Mouse (Mus musculus) limb, embryonic 10.5 days (tissue): ENCODE results near the gene Fgfrl1. TPM values are rescaled to one million over a fixed set of nuclear protein-coding genes. Genes with fewer than 3 reads are reported as not detected.

Experiments used
- DNase-seq: peaks from one replicate; pipeline ENCODE4 v3.0.0-alpha.2; 2017; ENCODE audit warnings: low spot score
- H3K27ac ChIP-seq: fragments of 300-500 bp; sonication (generic); 2 replicates; pipeline ENCODE4 v1.5.1; 2016; ENCODE audit warnings: mild to moderate bottlenecking
- H3K27me3 ChIP-seq: fragments of 300-500 bp; sonication (generic); 2 replicates; pipeline ENCODE4 v1.6.1; 2016; ENCODE audit warnings: low read depth, mild to moderate bottlenecking; ENCODE audit not compliant: poor library complexity, severe bottlenecking
- H3K36me3 ChIP-seq: fragments of 300-500 bp; sonication (generic); 2 replicates; pipeline ENCODE4 v1.6.1; 2016; ENCODE audit warnings: mild to moderate bottlenecking, moderate library complexity
- H3K4me1 ChIP-seq: fragments of 300-500 bp; sonication (generic); 2 replicates; pipeline ENCODE4 v1.6.1; 2016
- H3K4me3 ChIP-seq: fragments of 300-500 bp; sonication (generic); 2 replicates; pipeline ENCODE4 v1.5.1; 2016; ENCODE audit warnings: mild to moderate bottlenecking, moderate library complexity
- H3K9me3 ChIP-seq: fragments of 300-500 bp; sonication (generic); replicated peaks from 2 replicates; pipeline ENCODE4 v1.6.1; 2016; ENCODE audit warnings: mild to moderate bottlenecking
- WGBS: fragments of 180-500 bp; shearing (Covaris S2); methylation state at CpG from one replicate; pipeline ENCODE4 v1.1.7; 2016; 5-methylcytosine and 5-hydroxymethylcytosine counted together
- polyA plus RNA-seq: library from polyadenylated mRNA; unstranded; fragments of >200 nt; fragmentation: Nextera tagmentation; extraction: Ambion mirVana; gene quantifications from 2 replicates; pipeline ENCODE4 v1.2.1, GENCODE M21; 2016

Fgfrl1 gene
- 35.9 and 43.1 TPM in 2 replicates for polyA plus RNA-seq

- Histone ChIP-seq H3K36me3 (peaks cover 17% of the 10 kb centered on the region), H3K9me3 (no peaks in the 10 kb centered on the region), H3K27me3 (peaks cover 18% of the 10 kb centered on the region), H3K27ac (no peak within 1 kb of the TSS; the same call in 1 of the 2 replicates), H3K4me3 (peak within 1 kb of the TSS; percentile 88), H3K4me1 (peaks cover 47% of the 10 kb centered on the region)
- DNase-seq = peak; percentile 84
- WGBS = 4% methylated on average over 18 of the region's 18 CpGs
Measured at GRCm38 (mm10) chr5:108692271-108692670, at the start of gene Fgfrl1. Gene Fgfrl1, plus strand, starts transcription at chr5:108692382.

GRCm38 (mm10) chr5:108643674-108644073, 48.5 kb upstream of the Fgfrl1 start:
- 88% methylated on average over 2 of the region's 2 CpGs for WGBS
- H3K36me3 ChIP-seq = peaks cover 41% of the 10 kb centered on the region

GRCm38 (mm10) chr5:108645651-108646342, 46.4 kb upstream of the Fgfrl1 start:
- Histone ChIP-seq H3K9me3 (no peaks in the 10 kb centered on the region), H3K27ac (no peak overlapping the region), H3K4me1 (no peaks in the 10 kb centered on the region), H3K36me3 (peaks cover 62% of the 10 kb centered on the region), H3K4me3 (no peak overlapping the region), H3K27me3 (no peaks in the 10 kb centered on the region)
- WGBS = 90% methylated on average over 9 of the region's 9 CpGs
- peak; percentile 19 for DNase-seq

More at GRCm38 (mm10) chr5:108643674-108644073, 48.5 kb upstream of the Fgfrl1 start:
- Histone ChIP-seq H3K27ac (no peak overlapping the region), H3K27me3 (no peaks in the 10 kb centered on the region), H3K4me3 (no peak overlapping the region), H3K9me3 (no peaks in the 10 kb centered on the region), H3K4me1 (no peaks in the 10 kb centered on the region)
- DNase-seq = no peak

- Histone ChIP-seq H3K27me3 (no peaks in the 10 kb centered on the region), H3K9me3 (no peaks in the 10 kb centered on the region), H3K27ac (no peak overlapping the region), H3K36me3 (peaks cover 64% of the 10 kb centered on the region), H3K4me1 (no peaks in the 10 kb centered on the region), H3K4me3 (no peak overlapping the region)
- WGBS = 94% methylated on average over 3 of the region's 3 CpGs
- peak; percentile 13 for DNase-seq
Measured at GRCm38 (mm10) chr5:108646343-108646660, 45.9 kb upstream of the Fgfrl1 start.

- Histone ChIP-seq H3K36me3 (peaks cover 71% of the 10 kb centered on the region), H3K4me3 (no peak overlapping the region), H3K9me3 (no peaks in the 10 kb centered on the region), H3K27me3 (no peaks in the 10 kb centered on the region), H3K27ac (no peak overlapping the region), H3K4me1 (no peaks in the 10 kb centered on the region)
- DNase-seq = peak; percentile 19
- 91% methylated on average over 2 of the region's 2 CpGs for WGBS
Measured at GRCm38 (mm10) chr5:108647311-108647710, 44.9 kb upstream of the Fgfrl1 start.

GRCm38 (mm10) chr5:108647820-108648465, 44.2 kb upstream of the Fgfrl1 start:
- Histone ChIP-seq H3K27me3 (no peaks in the 10 kb centered on the region), H3K27ac (no peak overlapping the region), H3K4me1 (no peaks in the 10 kb centered on the region), H3K4me3 (no peak overlapping the region), H3K36me3 (peaks cover 78% of the 10 kb centered on the region), H3K9me3 (no peaks in the 10 kb centered on the region)
- peak; percentile 15 for DNase-seq
- 89% methylated on average over 2 of the region's 2 CpGs for WGBS

GRCm38 (mm10) chr5:108648937-108649576, 43.1 kb upstream of the Fgfrl1 start:
- Histone ChIP-seq H3K27ac (no peak overlapping the region), H3K4me3 (no peak overlapping the region), H3K36me3 (peaks cover 88% of the 10 kb centered on the region), H3K4me1 (no peaks in the 10 kb centered on the region), H3K27me3 (no peaks in the 10 kb centered on the region), H3K9me3 (no peaks in the 10 kb centered on the region)
- 89% methylated on average over 11 of the region's 11 CpGs for WGBS
- DNase-seq = peak; percentile 18

GRCm38 (mm10) chr5:108650341-108650740, 41.8 kb upstream of the Fgfrl1 start:
- no peak for DNase-seq

GRCm38 (mm10) chr5:108651136-108651720, 41.0 kb upstream of the Fgfrl1 start:
- DNase-seq = no peak
- WGBS = 85% methylated on average over 5 of the region's 5 CpGs
- no peaks in the 10 kb centered on the region for H3K4me1 ChIP-seq
- no peaks in the 10 kb centered on the region for H3K9me3 ChIP-seq
- peaks cover 94% of the 10 kb centered on the region for H3K36me3 ChIP-seq
- H3K27me3 ChIP-seq = no peaks in the 10 kb centered on the region
- no peak overlapping the region for H3K27ac ChIP-seq
- H3K4me3 ChIP-seq = no peak overlapping the region

More at GRCm38 (mm10) chr5:108650341-108650740, 41.8 kb upstream of the Fgfrl1 start:
- Histone ChIP-seq H3K27ac (no peak overlapping the region), H3K27me3 (no peaks in the 10 kb centered on the region), H3K9me3 (no peaks in the 10 kb centered on the region), H3K4me3 (no peak overlapping the region), H3K36me3 (peaks cover 93% of the 10 kb centered on the region), H3K4me1 (no peaks in the 10 kb centered on the region)
- WGBS = 89% methylated on average over 7 of the region's 7 CpGs

- WGBS = 68% methylated on average over 1 of the region's 1 CpGs
- Histone ChIP-seq H3K4me1 (no peaks in the 10 kb centered on the region), H3K27ac (no peak overlapping the region), H3K4me3 (no peak overlapping the region), H3K36me3 (peaks cover 94% of the 10 kb centered on the region), H3K9me3 (no peaks in the 10 kb centered on the region), H3K27me3 (no peaks in the 10 kb centered on the region)
- DNase-seq = no peak
Measured at GRCm38 (mm10) chr5:108651823-108652222, 40.4 kb upstream of the Fgfrl1 start.

GRCm38 (mm10) chr5:108653341-108653740, 38.8 kb upstream of the Fgfrl1 start:
- H3K4me3 ChIP-seq = no peak overlapping the region
- 93% methylated on average over 6 of the region's 6 CpGs for WGBS
- DNase-seq = no peak
- H3K9me3 ChIP-seq = no peaks in the 10 kb centered on the region
- peaks cover 91% of the 10 kb centered on the region for H3K36me3 ChIP-seq
- no peaks in the 10 kb centered on the region for H3K27me3 ChIP-seq
- H3K27ac ChIP-seq = no peak overlapping the region
- no peaks in the 10 kb centered on the region for H3K4me1 ChIP-seq

- Histone ChIP-seq H3K36me3 (peaks cover 80% of the 10 kb centered on the region), H3K4me1 (peaks cover 5% of the 10 kb centered on the region), H3K27ac (no peak overlapping the region), H3K27me3 (no peaks in the 10 kb centered on the region), H3K9me3 (no peaks in the 10 kb centered on the region), H3K4me3 (no peak overlapping the region)
- DNase-seq = no peak
- WGBS = 93% methylated on average over 10 of the region's 10 CpGs
Measured at GRCm38 (mm10) chr5:108654444-108654990, 37.7 kb upstream of the Fgfrl1 start.
